Mouse (Mus musculus) liver, adult 2 months (tissue): Measurements from ENCODE around the gene Plekha6. TPM values are rescaled to one million over a fixed set of nuclear protein-coding genes. Genes with fewer than 3 reads are reported as not detected.

Experiments used
- DNase-seq: peaks from one replicate; pipeline ENCODE4 v3.0.0-alpha.2; 2011; ENCODE audit warnings: low read depth, low spot score; ENCODE audit errors: extremely low read depth
- H3K27ac ChIP-seq: fragments of 200-500 bp; replicated peaks from 2 replicates; pipeline ENCODE4 v1.5.1; 2012; ENCODE audit warnings: low read depth, mild to moderate bottlenecking, control low read depth, inconsistent platforms, low read length; ENCODE audit not compliant: insufficient read depth
- H3K27me3 ChIP-seq: fragments of 200-500 bp; 2 replicates; pipeline ENCODE4 v1.6.1; 2012; ENCODE audit warnings: mild to moderate bottlenecking, moderate library complexity, low read length, inconsistent platforms; ENCODE audit not compliant: control insufficient read depth, insufficient read depth
- H3K36me3 ChIP-seq: fragments of 200-500 bp; 2 replicates; pipeline ENCODE4 v1.6.1; 2012; ENCODE audit warnings: low read length, inconsistent platforms; ENCODE audit not compliant: control insufficient read depth, insufficient read depth
- H3K4me1 ChIP-seq: fragments of 200-500 bp; 2 replicates; pipeline ENCODE4 v1.6.1; 2011; ENCODE audit warnings: low read length; ENCODE audit not compliant: control insufficient read depth, insufficient read depth
- H3K4me3 ChIP-seq: fragments of 200-500 bp; 2 replicates; pipeline ENCODE4 v1.5.1; 2011; ENCODE audit warnings: low read depth, mild to moderate bottlenecking, control low read depth, low read length, moderate library complexity; ENCODE audit not compliant: insufficient read depth
- H3K79me2 ChIP-seq: fragments of 200-500 bp; 2 replicates; pipeline ENCODE4 v1.6.1; 2012; ENCODE audit warnings: inconsistent platforms, mild to moderate bottlenecking, low read length, moderate library complexity; ENCODE audit not compliant: control insufficient read depth, insufficient read depth
- H3K9ac ChIP-seq: fragments of 200-500 bp; 2 replicates; pipeline ENCODE4 v1.6.1; 2012; ENCODE audit warnings: low read depth, mild to moderate bottlenecking, control low read depth, inconsistent platforms, low read length
- CTCF ChIP-seq: fragments of 200-500 bp; IDR thresholded peaks from 2 replicates; pipeline ENCODE4 v1.5.1; 2011; ENCODE audit warnings: low read depth, low read length, control low read depth
- POLR2A ChIP-seq: fragments of 200-500 bp; IDR thresholded peaks from 2 replicates; pipeline ENCODE4 v1.6.1; 2011; ENCODE audit warnings: low read length, control low read depth; ENCODE audit not compliant: insufficient read depth; ENCODE audit errors: extremely low read depth
- WGBS: fragments of 180-500 bp; shearing (Covaris S2); methylation state at CpG from one replicate; pipeline ENCODE4 v1.1.7; 2018; 5-methylcytosine and 5-hydroxymethylcytosine counted together
- polyA plus RNA-seq: library from polyadenylated mRNA; depleted of rRNA; stranded (reverse); fragments of >200 nt; gene quantifications from 2 replicates; pipeline ENCODE4 v1.2.3, GENCODE M21; 2012
- total RNA-seq: library from RNA; depleted of rRNA; stranded (reverse); fragments of >200 nt; gene quantifications from 2 replicates; pipeline ENCODE4 v1.2.3, GENCODE M21; 2014

Plekha6 gene
- total and polyA plus RNA-seq, 2 experiments: 20.5 to 37.2 TPM

DNA sequence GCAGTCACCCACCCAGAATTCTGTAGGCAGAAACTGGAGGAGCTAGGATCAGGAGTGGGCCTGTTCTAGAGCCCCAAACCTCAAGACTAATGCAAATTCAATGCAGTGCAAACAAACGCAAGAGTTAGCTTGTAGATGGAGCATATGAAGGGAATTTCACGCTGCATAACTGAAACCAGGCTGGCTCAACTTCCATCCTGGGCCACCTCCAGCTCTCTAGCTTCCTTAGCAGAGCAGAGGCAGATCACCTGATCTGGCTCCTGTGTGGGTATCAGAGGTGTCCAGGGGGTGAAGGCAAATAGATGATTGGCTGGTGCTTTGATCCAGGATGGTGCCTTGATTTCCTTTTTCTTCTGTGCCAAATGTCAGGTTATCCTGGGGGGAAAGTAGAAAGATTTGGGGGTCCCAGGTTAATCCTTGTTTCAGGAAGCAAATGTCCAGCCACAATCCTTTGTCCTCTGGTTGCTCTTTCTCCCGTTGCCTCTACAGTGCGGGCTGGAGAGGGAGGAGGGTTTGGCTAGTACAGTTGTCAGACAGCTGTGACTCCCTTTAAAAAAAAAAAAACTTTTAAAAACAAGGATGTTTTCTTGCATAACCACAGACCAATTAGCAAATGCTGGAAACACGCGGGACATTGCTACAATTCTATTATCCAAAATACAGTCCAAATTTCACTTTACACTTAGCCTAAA lies 75.3 kb downstream of the Plekha6 start:
- H3K9ac ChIP-seq: no peak overlapping the region
- TF ChIP-seq CTCF: no peak
- no peak for TF ChIP-seq POLR2A
- H3K4me1 ChIP-seq: peaks cover 24% of the 10 kb centered on the region
- peak; percentile 70 for DNase-seq
- no peaks in the 10 kb centered on the region for H3K27me3 ChIP-seq
- H3K4me3 ChIP-seq: no peak overlapping the region
- H3K27ac ChIP-seq: peak overlapping the region; percentile 5; the same call in 1 of the 2 replicates
- H3K36me3 ChIP-seq: no peaks in the 10 kb centered on the region
- no peaks in the 10 kb centered on the region for H3K79me2 ChIP-seq
- 35% methylated on average over 6 of the region's 6 CpGs for WGBS

DNA sequence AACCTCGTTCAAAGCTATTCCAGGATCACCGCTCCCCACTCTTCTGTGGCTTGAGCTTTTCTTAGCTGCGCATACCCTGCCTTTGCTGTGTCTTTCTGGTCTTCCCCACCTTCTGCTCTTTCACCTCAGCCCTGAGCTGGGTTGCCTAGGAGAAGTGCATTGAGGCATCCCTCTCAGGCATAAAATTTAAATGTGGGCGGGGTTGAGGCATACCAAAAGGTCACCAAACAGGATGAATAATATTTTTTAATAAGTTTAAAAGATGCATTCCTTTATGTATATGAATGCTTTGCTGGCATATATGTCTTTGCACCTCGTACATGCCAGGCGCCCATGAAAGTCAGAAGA lies 75.8 kb downstream of the Plekha6 start:
- no peak for TF ChIP-seq CTCF
- no peak overlapping the region for H3K27ac ChIP-seq

DNA sequence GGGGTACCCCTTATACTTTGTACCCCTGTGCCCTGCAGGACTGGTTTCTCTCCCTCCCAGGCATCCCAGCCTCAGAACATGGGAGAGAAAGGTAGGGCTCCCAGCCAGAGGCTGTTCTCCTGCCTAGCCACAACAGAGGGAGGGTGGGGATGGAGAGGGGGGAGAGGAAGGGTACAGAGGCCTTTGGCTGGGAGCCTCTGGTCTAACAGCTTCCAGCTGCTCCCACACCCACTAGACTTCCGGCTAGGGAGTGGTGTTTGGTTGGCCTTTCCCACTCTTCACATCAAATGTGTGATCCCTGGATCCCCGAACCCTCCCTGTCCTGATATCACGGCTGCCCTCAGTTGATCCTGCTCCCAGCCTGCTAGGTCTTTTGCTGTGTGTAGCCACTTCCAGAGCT lies 76.9 kb downstream of the Plekha6 start:
- no peak for DNase-seq
- peak overlapping the region; percentile 43; the same call in 1 of the 2 replicates for H3K9ac ChIP-seq

More for the DNA sequence above, 75.8 kb downstream of the Plekha6 start:
- Histone ChIP-seq H3K27me3 (no peaks in the 10 kb centered on the region), H3K36me3 (no peaks in the 10 kb centered on the region), H3K79me2 (no peaks in the 10 kb centered on the region), H3K4me1 (peaks cover 25% of the 10 kb centered on the region), H3K9ac (no peak overlapping the region), H3K4me3 (no peak overlapping the region)
- no peak for DNase-seq
- WGBS: 72% methylated on average over 6 of the region's 6 CpGs

DNA sequence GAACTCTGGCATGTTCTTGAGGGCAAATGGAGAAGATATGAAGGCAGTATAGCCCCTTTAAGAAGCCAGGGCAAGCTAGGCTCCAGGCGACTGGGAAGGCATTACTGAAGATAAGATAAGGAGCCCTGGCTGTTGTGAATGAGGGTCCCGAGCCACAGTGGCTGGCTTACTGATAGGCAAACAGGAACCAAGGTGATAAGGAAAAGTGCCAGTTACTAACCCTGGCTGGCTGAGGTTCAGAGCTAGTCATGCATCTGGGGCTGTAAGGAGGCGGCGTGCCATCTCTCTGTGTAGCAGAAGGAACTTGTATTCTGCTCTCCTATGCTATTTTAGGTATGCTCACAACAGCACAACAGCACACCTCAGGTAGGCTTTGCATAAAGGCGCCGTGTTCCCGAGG lies 80.7 kb downstream of the Plekha6 start:
- no peak overlapping the region for H3K4me3 ChIP-seq
- no peak for DNase-seq
- peak overlapping the region; percentile 96 for H3K27ac ChIP-seq
- peaks cover 3% of the 10 kb centered on the region; the same call in 1 of the 2 replicates for H3K36me3 ChIP-seq
- peaks cover 16% of the 10 kb centered on the region; the same call in 1 of the 2 replicates for H3K79me2 ChIP-seq
- H3K4me1 ChIP-seq: peaks cover 21% of the 10 kb centered on the region; the same call in 1 of the 2 replicates
- no peaks in the 10 kb centered on the region for H3K27me3 ChIP-seq
- TF ChIP-seq CTCF: no peak
- no peak for TF ChIP-seq POLR2A
- H3K9ac ChIP-seq: no peak overlapping the region
- 56% methylated on average over 7 of the region's 7 CpGs for WGBS

More for the DNA sequence above, 76.9 kb downstream of the Plekha6 start:
- TF ChIP-seq POLR2A (no peak), CTCF (no peak)
- Histone ChIP-seq H3K27me3 (no peaks in the 10 kb centered on the region), H3K4me1 (peaks cover 30% of the 10 kb centered on the region), H3K4me3 (peak overlapping the region; percentile 45), H3K36me3 (no peaks in the 10 kb centered on the region), H3K27ac (peak overlapping the region; percentile 41), H3K79me2 (no peaks in the 10 kb centered on the region)
- 78% methylated on average over 3 of the region's 3 CpGs for WGBS

DNA sequence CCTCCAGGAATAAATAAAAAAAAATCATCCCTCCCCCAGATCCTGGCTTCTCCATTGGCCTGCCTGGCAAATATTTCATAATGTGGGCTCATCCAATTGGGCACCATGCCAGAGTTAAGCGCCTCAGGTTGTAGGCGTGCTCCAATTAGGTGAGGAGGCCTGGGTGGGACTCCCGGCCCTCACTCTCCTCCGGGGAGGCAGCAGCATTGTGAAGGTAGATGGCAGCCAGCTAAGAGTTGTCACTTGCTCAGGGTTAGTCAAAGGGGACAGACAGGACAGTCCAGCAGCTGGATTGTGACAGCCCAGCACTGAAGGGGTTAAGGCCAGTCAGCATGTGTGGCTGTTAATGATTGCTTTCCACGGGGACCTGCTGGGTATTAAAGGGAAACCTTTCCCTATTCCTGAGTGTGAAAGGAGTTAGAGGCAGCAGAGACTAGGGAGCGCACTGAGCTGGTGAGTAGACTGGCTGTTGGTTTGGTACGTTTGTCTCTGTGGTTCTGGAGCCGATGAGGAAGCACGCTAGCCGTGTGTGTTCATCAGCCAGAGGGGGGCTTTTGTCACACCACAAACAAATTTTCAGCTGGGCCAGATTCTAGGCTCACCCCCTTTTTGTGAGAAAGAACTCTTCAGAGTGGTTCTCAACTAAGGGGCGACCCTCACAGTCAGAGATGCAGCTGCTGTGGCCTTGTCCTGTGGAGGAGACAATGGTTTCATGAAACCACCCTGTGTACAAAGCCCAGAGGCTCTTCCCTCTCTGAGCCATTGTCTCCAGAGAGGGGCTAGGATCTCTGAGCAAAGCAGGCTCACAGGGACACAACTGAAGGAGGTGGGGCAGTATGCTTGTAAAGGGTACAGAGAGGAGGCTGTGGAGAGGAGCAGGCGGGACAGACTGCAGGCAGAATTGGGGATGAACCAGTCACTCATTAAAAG lies 81.9 kb downstream of the Plekha6 start:
- 11% methylated on average over 12 of the region's 12 CpGs for WGBS
- DNase-seq: peak; percentile 91
- H3K27me3 ChIP-seq: no peaks in the 10 kb centered on the region
- TF ChIP-seq CTCF (no peak), POLR2A (peak; percentile 76)
- peaks cover 25% of the 10 kb centered on the region for H3K4me1 ChIP-seq
- H3K79me2 ChIP-seq: peaks cover 17% of the 10 kb centered on the region; the same call in 1 of the 2 replicates
- H3K4me3 ChIP-seq: peak overlapping the region; percentile 62
- peak overlapping the region; percentile 84 for H3K9ac ChIP-seq
- peak overlapping the region; percentile 96 for H3K27ac ChIP-seq
- peaks cover 3% of the 10 kb centered on the region; the same call in 1 of the 2 replicates for H3K36me3 ChIP-seq
